Mouse (Mus musculus) skeletal muscle tissue, adult 2 months (tissue): ENCODE measurements around the gene Rab3b.

Source experiments
- DNase-seq: peaks from one replicate; pipeline ENCODE4 v3.0.0-alpha.2; 2012; ENCODE audit warnings: low read depth, low spot score

The Rab3b gene

DNA sequence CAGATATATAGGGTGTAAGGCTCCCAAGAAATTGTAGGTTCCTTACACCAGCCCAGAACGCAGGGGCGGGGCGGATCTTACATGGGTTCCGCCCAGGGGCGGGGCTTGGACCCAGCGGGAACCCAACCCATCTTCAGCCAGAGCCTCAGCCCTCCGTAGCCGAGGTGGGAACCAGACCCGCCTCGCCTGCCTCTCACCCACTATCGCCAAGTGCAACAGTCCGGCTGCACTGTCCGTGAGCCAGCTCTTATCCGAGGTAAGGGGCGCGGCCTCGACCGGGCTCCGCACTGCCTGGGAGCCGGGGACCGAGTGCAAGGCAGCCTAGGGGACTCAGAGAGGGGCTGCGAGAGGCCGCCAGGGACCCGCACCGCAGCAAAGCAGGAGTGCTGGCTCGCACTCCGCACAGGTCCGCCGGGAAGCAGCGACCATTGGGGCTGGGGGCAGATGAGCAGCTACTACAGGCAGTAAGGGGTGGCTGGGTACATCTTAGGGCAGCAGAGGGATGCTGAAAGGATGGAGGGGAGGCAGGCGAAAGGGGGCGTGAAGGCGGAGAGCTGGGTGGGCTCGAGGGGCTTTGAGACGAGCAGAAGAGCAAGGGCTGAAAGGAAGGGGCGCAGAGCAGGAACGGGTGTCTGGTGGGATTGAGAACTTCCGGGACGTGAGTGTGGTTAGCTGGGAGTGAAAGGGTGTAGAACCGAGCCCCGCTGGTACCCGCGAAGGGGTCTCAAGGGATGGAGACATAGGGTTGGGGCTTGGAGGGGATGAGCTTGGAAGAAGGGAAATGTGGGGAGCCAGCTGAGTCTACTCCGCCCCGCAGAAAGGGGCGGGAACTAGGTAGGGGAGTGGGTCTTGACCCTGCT lies at the start of gene Rab3b:
Gene Rab3b (plus strand): TSS at position 101 of the 860 bp plus-strand sequence.
- DNase-seq: no peak

DNA sequence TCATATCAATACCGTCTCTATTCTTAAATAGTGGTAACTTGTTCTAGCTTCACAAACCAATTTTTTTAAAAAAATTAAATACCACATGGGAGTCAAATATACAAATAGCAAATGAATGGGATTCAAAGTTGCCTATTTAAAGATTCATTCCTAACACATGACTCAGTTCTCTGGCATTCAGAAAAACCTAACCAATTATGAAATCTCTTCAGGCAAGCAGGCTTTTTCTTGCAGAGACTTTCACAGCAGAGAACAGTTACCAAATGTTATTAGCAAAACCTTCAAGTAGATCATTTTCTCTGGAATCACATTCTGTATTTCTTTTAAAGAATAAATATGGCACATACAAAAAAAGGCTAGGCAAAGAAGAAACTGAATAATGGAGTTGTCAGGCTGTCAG lies 48.2 kb upstream of the Rab3b start:
- no peak for DNase-seq

DNA sequence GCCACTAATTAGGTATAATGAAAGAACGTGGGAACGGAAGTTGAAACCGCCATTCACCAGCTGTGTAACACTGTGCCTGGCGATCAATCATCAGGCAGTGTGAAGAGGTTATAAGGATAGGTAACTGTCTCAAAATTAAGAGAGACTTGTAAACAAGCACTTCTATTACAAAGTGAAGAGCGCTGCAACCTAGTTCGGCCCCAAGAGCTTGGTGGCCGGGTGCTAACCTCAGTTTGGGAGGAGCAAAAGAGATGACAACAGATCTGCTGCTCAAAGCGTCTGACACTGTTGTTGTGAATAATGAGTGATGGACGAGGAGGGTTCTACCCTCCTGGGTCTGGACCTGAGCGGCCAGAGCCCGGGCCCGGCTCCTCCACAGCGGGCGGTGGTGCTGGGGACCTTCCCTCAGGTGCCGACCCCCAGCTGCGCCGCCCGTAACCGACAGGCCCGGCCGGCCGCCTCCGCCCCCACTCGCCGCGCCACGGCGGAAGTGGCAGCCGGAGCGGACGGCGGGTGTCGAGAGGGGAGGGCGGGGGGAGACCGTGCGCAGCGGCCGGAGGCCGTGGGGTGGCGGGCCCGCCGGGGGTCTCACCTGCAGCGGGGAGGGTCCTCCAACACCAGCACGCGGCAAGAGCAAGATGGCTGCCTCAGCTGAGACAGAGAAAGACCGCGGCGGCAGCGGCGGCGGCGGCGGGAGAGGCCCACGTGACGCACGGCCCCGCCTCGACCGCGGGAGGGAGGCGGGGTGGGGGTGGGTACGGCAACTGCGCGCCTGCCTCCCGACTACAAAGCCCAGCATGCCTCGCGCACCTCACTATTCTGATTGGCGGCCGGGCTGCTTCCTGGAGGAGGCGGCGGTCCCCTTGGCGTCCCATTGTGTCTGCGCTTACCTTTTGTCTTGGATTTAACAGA lies 45.7 kb upstream of the Rab3b start, which contains the start of gene Btf3l4:
Gene Btf3l4 (minus strand): TSS at position 699 of the 912 bp plus-strand sequence.
- DNase-seq: peak; percentile 88

DNA sequence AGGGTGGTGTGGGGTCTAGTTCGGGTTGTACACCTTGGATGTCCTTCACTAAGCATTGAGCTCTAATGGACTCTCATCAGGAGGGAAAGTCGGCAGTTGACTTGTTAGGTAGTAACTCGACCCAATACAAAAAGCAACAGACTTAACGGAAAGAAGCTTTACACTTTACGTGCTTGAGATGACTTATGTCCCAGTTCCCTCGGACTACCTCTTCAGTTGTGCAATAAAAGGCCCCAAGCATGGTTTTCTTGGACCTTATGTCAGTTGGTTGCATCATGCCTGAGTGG lies 45.1 kb upstream of the Rab3b start:
- peak; percentile 52 for DNase-seq

DNA sequence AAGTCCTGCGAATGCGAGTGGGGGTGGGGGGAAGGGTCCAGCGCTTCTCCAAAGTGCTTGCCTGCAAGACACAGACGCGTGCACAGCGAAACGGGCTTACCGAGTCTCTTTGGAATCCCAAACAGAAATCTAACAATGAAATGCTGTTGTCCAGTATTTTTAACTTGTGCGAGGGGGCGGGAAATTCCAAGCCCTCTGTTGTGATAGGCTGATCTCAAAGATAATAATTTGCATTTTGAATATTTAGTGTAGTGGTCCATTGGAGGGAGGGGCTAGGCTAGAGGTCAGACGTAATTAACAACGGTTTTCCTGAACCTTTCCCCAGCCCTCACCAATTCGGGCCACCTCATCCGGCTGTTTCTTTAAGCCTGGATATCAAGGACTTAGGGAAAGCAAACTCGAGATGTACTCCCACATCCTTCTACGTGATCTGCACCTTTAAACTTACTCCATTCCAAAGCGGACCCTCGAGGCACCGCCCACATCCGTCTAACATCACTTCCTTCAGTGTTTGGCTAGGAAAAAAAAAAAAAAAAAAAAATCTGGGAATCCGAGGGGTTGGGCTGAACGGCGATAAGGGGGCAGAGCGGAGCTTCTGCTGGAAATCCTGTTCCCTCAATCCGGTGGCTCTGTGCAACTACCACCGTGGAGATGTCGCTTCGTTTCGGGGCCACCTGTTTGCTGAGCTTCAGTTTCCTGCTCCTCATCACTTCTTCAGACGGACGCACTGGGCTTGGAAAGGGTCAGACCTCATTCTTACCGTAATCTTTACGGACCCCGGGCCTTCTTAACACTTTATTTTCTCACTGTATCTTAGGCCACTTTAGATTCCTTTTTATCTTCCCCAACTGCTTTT lies 44.5 kb upstream of the Rab3b start, which contains the start of gene Txndc12:
Gene Txndc12 (plus strand): TSS at position 487 of the 856 bp plus-strand sequence.
- peak; percentile 79 for DNase-seq

DNA sequence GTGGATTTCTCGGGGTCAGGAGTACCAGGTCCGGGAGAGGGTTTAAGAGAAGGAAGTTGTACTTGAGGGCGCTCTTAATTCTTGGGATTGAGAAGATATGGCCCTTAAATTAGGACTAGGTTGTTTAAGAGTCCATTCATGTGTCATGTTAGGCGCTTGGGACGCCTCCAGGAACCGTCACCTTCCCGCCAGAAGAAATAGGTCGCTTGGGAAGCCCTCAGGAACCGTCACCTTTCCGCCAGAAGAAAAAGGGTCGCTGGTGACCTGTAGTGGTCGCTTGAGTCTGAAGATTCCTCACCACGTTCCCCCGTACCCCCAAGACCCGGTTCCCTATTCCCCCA lies 43.9 kb upstream of the Rab3b start:
- no peak for DNase-seq

DNA sequence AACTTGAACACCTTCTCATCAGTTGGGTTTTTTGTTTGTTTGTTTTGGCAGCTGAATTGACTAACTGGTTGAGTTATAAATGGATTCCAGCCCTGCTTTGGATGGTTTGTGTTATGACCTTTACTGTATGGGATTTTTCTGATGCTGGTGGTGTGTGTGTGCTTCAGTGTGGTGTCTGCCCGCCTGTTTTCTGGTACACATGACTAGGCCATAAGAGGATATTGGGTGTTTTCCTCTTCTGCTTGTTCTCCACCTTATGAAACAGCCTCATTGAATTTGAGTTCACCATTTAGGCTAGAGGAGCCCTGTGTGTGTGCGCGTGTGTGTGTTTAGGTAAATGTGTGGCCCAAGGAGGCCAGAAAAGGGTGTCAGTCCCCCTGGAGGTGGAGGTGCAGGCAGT lies 43.4 kb upstream of the Rab3b start:
- no peak for DNase-seq

DNA sequence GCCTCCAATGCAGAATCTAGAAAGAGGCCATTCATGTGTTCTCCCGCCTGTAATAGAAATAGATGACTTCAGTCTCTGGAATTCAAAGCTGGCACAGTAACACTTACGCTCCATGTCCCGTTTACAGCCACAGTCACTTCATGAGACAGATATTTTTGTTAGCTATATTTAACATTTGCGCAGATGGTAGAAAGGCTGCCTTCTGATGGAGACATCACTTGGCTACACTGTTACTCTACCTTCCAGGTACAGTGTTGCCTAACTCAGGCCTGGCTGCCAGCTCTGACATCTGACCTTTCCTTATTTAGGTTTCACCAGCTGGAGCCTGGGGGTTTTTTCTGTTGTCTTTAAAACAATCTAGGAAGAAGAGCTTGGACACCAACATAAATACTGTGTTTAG lies 40.8 kb upstream of the Rab3b start:
- DNase-seq: peak; percentile 19

DNA sequence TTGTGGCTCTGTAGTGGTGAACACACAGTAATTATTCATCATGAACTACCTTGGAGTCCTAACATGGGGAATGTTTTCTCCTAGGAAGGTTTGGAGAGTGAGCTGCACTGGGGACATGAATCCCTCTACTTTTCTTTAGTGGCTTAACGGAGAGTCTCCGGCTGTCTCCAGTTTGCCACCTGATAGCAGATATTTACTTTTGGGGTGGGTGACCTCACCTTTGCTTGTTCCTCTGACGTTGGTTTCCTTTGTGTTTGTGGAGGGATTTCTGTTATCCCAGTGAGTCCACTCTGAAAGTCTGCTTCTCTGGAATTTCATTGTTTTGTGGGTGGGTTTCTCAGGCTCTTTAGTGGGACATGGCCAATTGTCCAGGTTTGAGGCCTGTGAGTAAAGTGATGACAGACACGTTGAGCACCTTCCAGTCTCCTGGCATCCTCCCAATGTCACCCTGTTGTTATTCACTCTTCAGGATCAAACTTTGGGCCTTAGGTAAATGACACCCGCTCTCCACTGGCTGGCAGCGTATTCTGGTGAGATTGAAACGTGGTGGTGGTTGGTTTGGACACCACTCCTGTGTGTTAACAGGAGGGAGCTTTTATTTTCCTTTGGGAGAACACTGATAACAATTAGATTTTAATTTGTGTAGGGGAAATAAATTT lies 36.8 kb upstream of the Rab3b start:
- no peak for DNase-seq

DNA sequence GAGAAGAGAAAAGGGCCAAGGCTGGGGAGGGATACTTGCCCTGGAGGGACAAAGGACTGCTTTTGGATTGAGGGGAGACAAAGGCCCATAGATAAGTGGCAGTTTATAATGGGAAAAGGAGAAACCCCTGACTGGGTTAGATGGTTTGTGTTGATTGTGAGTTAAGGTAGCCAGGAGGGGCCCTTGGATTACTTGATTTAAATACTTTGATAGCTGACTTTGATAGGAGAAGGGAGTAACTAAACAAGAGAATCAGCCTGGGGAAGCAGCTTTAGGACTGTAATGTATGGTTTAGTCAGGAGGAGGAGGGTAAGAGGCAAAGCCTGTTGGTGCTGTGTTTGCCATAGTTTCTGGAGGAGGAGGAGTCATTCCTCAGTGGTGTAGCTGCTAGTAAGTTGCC lies 35.5 kb upstream of the Rab3b start:
- no peak for DNase-seq

DNA sequence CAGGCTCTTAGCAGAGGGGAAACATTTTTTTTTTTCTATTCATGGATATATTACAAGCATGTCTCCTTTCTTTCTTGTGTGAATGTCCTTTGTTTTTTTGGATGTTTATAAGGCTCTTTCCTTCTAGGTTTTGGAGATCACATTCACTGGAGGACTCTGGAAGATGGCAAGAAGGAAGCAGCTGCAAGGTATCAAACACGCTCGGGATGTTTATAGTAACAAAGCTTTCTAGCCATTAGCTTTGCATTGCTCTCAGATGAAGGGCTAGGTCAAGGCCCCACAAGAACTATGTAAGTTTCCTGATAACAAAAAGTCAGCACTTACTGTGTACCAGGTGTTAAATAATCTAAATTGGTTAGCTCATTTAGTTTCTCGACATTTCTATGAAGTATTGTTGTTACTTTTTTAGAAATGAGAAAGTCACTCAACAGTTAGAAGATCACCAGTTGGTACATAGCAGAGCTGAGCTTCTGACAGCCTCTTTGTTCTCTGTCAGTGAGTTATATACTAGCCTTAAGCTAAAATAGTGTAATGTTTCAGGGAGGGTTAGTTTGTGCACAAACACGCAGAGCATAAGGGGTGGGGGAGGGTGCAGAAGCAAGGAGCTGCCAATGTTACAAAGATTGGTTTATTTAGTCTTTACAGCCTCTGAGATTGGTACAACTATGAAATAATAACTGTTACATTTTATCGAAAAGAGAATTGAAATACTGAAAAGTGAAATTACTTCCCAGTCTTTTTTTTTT lies 32.9 kb upstream of the Rab3b start:
- no peak for DNase-seq

DNA sequence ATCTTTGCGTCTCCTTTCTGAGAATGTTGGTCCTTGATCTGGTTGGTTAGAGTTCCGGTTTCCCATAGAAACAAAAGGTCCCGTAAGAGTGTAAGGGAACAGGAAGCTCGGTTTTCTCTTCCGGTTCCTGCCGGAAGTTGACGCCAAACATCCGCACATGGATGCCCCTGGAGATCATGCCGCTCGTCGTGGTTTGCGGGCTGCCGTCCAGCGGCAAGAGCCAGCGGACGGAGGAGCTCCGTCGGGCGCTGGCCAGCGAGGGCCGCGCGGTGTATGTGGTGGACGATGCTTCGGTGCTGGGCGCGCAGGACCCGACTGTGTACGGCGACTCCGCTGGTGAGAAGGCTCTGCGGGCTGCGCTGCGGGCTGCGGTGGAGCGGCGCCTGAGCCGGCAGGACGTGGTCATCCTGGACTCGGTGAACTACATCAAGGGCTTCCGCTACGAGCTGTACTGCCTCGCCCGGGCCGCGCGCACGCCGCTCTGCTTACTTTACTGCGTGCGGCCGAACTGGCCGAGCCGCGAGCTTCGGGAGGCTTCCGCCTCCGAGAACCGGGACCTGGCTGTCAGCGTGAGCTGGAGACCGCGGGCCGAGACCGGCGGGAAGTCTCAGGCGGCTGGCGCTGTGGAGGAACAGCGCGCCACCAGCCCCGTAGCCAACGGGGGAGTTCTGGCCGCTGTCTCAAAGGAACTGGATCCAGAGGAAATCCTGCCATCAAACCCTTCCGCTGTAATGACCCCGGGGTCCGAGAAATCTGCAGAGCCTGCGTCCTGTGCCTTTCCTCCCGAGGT lies 31.0 kb upstream of the Rab3b start, which contains the start of gene Kti12:
Gene Kti12 (plus strand): TSS at position 71 of the 790 bp plus-strand sequence.
- peak; percentile 82 for DNase-seq

DNA sequence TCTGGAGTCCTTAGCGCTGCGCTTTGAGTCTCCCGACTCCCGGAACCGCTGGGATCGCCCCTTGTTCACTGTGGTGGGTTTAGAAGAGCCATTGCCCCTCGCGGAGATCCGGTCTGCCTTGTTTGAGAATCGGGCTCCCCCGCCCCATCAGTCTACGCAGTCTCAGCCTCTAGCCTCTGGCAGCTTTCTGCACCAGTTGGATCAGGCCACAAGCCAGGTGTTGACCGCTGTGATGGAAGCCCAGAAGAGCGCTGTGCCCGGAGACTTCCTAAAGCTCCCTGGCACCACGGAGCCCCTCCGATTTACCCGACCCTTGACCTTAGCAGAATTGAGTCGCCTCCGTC lies 30.4 kb upstream of the Rab3b start, which contains the start of gene A730015C16Rik:
Gene A730015C16Rik (minus strand): TSS at position 115 of the 344 bp plus-strand sequence.
- peak; percentile 7 for DNase-seq

DNA sequence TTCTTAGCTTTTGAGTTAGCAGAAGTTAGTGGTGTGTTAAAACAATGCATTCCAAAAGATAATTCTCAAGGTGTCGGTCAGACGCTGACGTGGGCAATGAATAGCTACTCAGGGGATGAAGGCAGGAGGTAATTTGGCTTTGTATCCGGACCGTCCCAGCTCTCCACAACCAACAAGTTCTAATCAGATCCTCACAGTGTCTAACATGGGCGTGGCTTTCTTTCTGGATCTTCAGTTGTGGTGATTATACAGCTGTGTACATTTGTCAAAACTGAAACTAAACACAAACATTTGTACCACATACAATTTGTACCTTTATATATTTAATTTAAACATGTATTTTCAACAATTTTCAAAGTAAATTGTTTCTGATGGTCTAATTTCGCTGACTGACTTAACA lies 12.1 kb upstream of the Rab3b start:
- DNase-seq: no peak

DNA sequence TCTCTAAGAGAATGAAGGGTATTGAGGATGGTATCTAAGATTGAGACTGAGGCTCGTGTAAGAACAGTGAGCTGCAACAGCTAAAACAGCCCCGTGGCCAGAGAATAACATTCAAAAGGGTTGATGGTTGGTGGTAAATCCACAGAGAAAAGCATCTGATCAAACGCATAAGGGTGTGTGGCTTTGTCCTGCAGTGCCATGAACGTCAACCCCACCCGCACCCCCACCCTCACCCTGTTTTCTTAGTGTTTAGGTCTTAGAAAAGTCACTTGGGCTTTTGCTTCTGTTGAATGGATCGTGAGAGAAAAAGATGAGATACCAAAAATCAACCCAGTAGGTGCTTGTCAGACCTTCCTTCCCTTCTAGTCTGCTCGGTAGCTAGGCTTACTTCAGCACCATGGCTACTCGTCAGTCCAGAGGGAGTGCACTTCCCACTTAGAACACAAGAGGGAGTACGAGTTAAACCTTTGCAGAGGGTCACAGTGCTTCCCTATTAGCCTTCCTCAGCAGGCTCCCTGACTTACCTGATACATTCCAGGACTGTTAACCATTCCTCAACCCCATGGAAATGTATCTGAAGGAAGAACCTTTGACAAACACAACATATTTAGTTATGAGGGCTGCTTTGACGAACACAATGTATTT lies 9.0 kb upstream of the Rab3b start:
- peak; percentile 74 for DNase-seq

DNA sequence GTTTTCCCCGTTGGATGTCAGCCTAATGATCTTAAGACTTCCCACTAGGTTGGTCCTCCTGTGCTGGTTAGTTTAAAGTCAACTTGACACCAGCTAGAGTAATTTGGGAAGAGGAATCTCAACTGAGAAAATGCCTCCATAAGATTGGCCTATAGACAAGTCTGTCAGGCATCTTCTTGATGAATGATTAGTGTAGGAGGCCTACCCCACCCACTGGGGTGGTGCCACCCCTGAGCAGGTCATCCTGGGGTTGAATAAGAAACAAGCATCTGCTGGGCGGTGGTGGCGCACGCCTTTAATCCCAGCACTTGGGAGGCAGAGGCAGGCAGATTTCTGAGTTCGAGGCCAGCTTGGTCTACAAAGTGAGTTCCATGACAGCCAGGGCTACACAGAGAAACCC lies 5.1 kb upstream of the Rab3b start:
- DNase-seq: no peak

DNA sequence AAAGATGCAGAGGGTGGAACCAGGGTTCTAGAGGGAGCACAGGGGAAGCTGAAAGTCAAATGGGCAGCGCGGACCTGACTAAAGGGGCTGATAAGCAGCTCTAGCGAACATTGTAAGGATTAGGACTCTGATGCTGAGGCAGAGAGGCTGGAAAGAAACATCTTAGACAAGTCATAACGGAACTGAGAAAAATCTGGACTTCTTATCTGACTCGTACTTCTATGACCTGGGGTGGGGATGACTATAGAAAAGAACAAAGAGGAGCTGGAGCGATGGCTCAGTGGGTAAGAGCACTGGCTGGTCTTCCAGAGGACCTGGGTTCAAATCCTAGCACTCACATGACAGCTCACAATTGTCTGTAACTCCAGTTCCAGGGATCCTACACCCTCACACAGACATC lies 962 bp upstream of the Rab3b start:
- no peak for DNase-seq

DNA sequence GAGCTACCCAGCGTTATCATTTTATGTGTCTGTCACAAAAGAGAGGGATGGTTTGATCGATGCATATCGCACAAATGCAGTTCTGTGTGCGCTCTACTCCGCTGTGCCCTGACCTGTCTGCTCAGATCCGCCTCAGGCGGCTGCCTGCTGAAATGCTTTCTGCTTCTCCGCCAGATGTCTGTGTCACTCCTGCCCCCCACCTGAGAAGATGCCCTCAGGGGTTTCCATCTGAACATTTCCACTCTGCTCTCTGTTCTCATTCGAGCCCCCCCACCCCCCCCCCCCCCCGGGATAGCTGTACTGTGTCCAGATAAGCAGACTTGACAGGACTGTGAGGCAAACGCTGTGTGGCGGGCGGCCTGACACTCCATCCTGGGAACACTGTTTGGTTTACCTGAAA lies 5.0 kb downstream of the Rab3b start:
- DNase-seq: no peak

DNA sequence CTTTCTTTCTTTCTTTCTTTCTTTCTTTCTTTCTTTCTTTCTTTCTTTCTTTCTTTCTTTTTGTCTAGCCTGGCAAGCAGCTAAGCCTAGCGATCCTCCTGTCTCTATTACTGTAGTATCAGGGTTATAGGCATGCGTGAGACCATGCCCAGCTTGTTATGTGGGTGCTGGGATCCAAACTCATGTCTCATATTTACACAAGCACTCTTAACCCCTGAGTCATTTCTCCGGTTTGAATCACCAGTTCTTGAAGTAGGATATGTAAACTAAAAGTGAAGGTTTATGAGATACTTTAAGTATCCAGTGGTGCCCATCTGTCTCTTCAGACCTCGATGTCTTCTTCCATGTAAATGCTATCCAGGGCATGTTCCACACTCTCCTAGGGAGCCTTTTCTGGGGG lies 8.6 kb downstream of the Rab3b start:
- no peak for DNase-seq
